Mouse (Mus musculus) liver, adult 2 months (tissue): ENCODE measurements around the gene Aire.

Source experiments
- CTCF ChIP-seq: fragments of 200-500 bp; IDR thresholded peaks from 2 replicates; pipeline ENCODE4 v1.5.1; 2011; ENCODE audit warnings: low read depth, low read length, control low read depth
- POLR2A ChIP-seq: fragments of 200-500 bp; IDR thresholded peaks from 2 replicates; pipeline ENCODE4 v1.6.1; 2011; ENCODE audit warnings: low read length, control low read depth; ENCODE audit not compliant: insufficient read depth; ENCODE audit errors: extremely low read depth

- TF ChIP-seq POLR2A (no peak), CTCF (no peak)
Observed at GRCm38 (mm10) chr10:78077862-78078261, 34.5 kb upstream of the Aire start.
